Mouse (Mus musculus): Measurements from ENCODE around the gene Trim80.
"Not testable (repeated sequence)": the region's sequence is repeated elsewhere in the genome, so short reads cannot be mapped to it uniquely, and the experiment has no call there.

Gene Trim80

DNA sequence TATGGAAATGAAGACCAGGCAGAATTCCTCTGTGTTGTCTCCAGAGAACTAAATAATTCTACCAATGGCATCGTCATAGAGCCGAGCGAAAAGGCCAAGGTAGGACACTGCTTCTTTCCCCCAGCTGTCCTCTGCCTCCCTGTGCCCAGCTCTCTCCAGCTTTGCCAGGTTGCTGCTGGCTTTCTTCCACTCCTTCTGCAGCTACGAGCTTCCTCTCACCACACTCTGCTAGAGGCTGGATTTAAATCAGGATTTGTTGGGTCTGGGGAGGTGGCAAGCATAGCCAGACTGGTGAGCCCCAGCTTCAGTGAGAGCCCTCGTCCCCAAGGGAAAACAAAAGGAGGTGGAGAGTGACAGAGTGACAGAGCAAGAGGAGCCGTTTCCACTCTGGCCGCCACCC is 11.0 kb upstream of the Trim80 start:
- no peak for DNase-seq

DNA sequence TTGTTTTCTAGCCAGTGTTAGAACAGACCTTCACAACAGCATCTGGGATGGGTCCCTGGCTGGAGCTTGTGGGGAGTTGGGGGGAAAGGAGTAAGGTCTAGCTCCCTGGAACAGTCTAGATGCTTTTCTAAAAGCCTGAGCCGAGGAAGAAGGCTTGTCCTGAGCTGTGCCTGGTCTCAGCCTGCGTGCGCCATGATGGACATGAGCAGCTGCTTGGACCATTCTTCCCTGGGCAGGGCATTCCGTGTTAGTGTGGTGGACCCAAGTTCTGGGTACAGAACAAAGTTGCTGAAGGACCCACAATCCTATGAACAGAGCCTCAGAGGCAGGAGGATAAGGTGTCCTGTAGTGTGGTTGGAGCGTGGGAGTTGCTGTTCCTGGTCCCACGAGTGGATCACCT is 9.8 kb upstream of the Trim80 start:
- no peak for DNase-seq

DNA sequence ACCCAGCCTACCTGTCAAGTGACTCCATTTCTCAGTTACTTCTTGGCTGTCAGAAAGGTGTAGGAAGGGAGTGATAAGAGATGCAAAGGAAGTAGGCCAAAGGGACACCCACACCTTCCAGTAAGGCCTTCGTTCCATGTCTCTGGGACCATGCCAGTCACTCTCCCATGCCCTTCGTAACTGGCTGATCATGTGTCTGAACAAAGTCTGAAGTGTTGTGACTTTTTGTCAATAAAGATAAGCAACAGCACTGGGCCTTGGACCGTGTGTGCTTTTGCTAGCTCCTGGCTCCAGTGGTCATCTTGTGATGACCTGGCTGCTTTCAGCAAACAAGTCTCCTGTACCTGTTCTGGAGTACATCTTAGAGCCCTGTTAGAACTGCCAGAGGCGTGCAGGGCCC is 7.5 kb upstream of the Trim80 start:
- DNase-seq, result no peak

DNA sequence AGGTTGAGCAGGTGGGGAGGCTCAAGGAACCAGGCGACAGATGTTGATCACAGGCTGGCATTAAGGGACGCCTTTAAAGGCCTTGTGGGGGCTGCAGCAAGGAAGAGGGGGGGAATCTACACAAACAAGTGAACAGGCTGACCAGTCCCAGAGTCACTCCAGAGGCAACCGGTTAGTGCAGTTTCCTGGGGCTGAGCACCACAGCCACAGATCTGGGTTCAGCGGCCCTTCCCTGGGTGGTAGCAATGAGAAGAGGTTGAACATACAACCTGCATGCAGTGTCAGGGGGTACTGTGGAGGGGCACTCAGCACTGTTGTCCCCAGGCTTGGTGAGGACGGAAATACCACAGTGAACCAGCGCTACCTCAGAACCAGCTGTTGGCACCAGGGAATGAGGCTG is 7.0 kb upstream of the Trim80 start:
- DNase-seq, result no peak

DNA sequence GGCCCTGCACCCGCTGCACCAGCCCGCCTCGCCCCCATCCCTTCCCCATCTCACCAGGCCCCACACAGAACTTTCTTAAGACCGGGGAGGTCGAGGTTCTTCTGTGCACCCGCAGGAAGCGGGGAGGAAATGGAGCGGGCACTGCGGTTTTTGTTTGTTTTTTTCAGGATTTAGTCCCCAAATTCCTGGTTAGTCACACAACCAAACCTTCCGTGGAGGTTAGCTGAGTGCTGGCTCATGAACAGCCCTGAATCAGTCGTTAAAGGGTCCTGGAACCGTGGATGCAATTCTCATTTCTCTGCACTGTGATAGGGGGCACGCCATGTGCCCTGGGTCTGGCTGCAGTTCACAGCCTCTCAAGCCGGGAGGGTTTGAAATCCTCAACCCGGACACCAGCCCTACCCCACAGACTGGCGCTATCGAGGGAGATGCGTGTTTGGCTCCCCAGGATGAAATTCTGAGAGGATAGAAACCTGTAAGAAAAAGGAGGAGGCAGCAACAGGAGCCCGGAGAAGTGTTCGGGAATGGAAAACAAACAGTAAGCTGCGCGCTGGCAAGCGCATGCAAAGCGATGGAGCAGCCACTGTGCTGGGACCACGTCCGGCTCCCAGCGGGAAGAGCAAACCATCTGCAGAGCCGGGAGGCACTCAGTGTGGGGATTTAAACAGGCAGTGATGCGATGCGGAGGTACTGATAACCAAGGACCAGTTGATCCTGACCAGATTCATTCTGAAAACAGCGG is 4.6 kb upstream of the Trim80 start:
- DNase-seq, result peak; percentile 36

DNA sequence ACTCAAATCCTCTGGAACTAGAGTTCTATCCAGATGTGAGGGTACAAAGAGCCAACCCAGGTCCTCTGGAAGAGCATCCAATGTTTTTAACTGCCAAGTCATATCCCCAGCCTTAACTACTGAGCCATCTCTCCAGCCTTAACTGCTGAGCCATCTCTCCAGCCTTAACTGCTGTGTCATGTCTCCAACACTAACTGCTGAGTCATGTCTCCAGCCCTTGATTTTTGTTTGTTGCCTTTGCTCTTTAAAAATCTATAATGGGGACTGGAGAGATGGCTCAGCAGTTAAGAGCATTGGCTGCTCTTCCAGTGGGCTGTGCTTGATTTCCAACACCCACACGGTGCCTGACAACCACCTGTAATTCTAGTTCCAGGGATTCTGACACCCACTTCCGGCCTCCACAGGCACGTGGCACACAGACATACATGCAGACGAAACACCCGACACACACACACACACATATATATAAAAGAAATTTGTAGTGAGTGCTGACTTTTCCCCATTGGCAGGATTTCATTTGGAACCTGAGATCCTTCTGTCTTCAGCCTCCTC is 2.7 kb upstream of the Trim80 start:
- no peak for DNase-seq

DNA sequence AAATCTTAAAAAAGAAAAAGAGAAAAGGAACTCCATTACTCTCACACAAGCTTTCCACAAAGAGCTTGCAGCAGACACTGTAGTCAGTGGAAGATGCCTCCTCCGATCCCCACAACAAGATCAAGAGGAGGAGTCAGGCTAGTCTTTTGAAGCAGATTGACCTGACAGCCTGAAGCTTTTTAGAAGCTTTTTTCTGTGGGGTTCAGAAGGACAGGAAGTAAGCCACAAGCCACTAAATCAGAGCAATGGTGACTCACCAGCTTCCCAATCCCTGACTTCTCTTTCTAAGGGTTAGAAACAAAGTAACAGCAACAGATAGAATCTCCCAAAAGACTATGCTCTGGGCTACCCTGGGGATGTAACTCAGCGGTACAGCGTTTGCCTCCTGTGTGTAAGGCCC is 1.0 kb upstream of the Trim80 start:
- no peak for DNase-seq

DNA sequence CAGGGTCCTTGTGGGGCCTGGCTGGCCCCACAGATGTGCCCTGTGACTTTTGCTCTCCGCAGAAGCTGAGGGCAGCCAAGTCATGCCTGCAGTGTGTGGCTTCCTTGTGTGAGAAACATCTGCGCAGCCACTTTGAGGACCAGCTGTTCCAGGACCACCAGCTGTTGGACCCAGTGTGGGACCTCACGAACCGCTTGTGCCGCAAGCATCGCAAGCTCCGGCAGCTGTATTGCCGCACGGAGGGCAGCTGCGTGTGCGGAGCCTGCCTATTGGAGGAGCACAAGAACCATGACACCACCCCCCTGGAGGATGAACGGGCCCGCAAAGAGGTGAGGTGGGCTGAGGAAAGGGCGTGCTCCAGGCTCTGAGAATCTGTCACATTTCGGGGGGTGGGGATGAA is 1.1 kb downstream of the Trim80 start:
- DNase-seq, result peak; percentile 16

DNA sequence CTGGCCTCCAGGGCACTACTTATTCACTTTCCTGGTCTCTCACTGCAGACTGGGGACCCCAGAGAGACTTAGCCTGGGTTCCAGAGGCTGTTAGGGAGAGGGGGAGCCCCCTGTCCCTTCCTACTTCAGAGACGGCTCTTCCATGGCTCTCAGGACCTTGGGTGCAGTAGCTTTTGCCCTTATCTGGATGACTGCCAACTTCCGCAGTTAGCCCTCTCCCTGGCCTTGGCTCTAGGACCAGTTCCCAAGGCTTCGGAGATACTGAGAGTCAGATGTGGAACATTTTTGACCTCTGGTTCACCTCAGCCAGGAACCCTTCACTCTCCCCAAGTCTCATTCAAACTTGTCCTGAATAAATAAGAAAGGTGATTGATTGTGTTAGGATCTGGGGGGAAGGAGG is 6.6 kb downstream of the Trim80 start:
- no peak for DNase-seq

DNA sequence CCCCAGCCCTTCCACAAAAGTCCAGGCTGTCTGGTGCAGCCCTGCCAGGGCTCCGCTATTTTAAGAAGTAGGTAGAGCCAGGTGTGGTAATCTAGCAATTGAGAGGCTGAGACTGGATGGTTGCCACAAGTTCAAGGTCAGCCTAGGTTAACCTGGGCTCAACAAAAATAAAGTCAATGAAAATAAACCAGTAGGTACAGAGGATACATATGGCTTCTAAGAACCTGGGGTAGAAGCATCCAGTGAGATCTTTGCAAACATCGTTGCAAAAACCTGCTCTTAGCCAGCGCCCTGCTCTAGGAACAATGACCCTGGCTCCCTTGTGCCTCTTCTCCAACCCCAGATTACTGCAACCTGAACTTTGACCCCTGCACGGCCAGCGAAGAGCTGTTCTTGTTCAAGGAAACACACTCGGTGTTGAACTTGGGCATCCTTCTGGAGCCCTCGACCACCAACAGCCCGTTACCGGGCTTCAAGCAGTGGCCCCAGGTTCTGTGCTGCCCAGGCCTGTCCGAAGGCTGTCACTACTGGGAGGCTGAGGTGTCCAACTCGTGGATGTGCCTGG is 7.1 kb downstream of the Trim80 start:
- no peak for DNase-seq

DNA sequence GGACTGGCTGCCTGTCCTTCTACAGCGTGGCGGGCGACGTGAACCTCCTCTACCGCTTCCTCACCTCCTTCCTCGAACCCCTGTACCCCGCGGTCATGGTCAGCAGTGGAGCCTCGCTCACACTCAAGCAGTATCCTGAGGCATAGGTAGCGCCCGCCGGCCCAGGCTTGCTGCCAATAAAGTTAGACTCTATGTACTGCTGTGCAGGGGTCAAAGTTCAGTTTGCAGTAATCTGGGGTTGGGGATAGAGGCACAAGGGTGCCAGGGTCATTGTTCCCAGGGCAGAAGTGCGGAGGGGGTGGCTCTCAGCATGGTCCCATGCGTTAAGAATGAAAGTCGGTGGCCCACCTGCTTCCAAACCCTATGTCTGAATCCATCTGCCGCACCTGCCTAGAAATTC is 7.7 kb downstream of the Trim80 start:
- no peak for DNase-seq

DNA sequence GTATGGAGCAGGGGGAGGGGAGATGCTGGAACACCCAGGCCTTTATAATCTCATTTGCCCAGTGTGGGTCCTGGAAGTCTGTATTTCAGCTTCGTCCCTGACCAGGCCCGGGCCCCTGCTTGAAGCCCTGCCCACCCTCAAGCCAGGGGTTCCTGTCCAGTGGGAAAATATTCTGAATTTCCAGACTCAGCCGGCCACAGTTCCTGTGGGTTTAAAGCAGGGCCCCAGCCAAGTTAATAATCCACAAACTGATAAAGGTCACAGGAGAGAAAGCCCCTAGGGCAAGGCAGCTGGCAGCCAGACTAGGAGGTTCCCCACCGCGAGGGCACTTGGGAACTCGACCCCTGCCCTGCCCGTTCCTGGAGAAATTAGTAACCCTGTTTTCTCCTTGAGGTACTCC is 8.7 kb downstream of the Trim80 start:
- no peak for DNase-seq

DNA sequence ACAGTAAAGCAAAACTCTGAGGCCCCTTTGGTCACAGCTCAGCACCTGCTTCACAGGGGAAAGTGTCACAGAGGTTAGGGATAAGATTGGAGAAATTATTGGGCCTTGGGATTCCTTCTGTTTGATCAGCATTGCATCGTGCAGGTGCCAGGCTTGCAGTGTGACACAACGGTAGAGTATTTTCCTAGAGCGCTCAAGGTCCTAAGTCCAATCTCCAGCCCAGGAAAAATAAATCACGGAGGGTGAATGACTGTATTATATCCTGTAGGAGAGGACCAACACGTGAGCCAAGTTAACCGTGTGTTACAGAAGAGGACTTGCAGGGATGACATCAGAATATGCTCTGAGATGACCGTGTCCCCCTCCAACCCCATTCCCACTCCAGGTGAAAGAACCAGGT is 9.8 kb downstream of the Trim80 start:
- DNase-seq, result no peak

DNA sequence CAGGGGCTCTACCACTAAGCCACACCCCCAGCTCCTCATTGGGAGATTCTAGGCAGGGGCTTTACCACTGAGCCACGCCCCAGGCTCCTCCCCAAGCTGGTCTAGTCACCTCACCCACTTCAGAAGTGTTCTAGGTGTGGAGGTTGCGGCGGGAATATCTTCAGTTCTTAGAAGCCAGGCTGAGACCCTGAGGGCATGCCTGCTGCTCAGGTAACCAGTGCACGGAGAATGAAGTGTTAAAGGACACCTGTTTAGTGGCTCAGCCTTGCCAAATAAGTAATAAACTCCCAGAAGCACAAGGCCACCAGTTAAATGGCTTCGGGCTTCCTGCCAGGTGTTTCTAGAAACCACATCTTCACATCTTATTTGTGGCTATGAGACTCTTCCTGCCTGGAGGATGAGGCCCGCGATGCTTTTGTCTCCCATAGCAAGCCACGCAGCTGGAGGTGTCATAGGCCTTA is 11.5 kb downstream of the Trim80 start:
- DNase-seq, result no peak

DNA sequence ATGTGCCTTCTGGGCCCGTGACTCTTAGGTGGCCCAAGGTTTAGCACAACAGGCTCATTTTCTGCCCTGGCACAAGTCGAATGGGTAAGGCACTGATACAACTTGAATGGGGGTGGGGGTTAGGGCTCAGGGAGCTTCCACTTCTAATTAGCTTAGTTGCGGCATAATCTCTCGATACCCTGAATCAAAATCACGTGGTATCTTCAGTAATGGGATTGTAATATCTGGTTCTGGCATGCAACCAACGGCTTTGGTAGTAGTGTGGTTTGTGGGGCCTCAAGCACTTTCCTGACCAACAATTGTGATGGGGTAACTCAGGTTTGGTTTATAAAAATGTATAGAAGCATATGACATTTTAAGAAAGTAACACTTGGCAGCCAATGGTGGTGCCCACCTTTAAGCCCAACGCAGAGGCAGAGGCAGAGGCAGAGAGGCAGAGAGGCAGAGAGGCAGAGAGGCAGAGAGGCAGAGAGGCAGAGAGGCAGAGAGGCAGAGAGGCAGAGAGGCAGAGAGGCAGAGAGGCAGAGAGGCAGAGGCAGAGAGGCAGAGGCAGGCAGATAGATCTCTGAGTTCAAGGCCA is 12.0 kb downstream of the Trim80 start:
- DNase-seq, result no peak

DNA sequence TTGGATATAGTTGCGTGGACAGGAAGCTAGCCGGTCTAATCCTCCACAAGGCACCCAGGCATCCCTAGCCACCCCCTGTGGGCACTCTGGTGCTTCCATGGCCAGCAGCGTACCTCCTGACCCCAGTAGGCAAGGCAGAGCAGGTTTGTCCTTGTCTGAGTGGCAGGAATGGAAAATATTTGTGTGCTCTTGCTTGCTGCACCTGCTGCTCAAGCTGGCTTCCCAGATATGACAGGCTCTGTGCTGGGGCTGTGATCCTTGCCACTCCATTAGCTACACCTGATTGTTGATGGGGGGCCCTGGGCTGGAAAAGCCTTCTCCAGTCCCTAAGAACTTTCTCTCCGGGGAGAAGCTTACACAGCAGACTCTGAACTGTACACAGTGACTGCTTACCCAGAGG is 13.0 kb downstream of the Trim80 start:
- DNase-seq, result no peak

DNA sequence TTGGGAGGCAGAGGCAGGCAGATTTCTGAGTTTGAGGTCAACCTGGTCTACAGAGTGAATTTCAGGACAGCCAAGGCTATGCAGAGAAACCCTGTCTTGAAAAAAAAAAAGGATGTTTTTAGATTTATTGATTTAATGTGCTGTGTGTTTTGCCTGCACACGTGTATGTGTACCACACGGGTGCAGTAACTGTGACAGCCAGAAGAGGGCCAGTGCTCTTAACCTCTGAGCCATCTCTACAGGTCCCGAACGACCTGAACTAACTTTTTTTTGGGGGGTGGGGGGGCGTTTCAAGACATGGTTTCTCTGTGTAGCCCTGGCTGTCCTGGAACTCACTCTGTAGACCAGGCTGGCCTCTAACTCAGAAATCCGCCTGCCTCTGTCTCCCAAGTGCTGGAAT is 14.5 kb downstream of the Trim80 start:
- DNase-seq, result not testable (repeated sequence)

DNA sequence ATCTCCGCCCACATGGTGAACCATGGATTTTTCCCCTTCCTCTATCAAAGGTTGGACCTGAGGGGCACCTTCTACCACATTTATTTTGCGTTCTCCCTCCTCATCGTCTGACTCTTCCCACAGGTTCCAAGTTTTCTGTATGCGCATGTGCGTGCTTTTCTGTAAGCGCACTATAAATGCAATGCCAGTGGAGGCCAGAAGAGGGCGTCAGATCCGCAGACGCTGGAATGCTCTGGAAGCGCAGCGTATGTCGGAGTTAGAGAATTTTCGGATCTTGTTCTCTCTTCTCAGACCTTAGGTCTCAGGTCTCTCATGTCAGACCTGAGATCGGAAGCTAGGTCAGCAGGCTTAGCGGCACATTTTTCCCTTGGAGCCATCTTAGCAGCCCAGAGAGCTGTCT is 15.3 kb downstream of the Trim80 start:
- DNase-seq, result no peak

DNA sequence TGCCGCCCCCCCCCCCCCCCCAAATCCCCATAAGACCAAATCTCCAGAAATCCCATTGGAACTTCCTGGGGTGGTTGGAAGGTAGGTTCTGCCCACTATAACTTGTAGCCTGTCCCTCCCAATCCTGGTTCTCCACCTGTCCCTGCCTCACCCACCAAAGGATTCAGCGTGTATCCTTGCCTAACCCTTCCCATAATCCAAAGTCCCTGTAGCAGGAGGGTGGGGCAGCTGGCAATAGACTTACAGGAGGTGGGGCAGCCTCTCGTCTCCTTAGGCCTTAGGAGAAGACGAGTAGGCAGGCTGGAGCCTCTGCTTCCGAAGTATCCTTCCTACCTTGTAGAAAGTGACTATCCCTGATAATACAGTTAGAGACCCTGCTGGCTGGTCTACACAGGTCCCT is 15.8 kb downstream of the Trim80 start:
- no peak for DNase-seq

DNA sequence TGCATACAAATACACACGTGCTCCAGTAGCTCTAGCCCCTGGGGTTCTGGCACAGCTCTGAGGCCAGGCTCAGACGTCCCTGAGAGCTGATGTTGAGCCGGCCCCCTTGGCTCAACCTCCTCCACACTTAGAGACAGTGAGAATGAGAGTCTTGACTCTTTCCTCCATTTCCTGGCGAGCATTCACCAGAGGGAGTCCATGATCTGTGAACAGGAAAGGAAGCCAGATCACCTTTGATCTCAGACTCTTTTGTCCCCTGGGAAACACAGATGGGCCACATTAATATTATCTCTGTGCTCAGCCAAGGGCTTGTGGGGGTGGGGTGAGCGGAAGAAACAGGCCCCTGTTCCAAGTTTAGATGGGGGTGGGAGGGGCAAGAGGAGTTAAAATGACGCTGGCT is 17.1 kb downstream of the Trim80 start:
- DNase-seq, result peak; percentile 32

DNA sequence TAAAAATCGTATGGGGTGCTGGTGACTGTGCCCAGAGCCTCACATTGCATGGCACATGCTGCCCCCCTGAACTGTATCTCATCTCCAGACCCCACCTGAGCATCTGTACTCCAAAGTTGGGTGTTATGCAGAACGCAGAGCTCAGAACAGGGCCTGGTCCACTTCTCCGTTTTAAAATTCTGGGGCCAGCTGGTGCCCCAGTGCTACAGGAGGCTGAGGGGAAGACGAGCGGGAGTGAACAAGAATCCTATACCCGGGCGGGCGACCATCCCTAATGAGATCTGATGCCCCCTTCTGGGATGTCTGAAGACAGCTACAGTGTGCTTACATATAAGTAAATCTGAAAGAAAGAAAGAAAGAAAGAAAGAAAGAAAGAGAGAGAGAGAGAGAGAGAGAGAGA is 20.6 kb downstream of the Trim80 start:
- no peak for DNase-seq

DNA sequence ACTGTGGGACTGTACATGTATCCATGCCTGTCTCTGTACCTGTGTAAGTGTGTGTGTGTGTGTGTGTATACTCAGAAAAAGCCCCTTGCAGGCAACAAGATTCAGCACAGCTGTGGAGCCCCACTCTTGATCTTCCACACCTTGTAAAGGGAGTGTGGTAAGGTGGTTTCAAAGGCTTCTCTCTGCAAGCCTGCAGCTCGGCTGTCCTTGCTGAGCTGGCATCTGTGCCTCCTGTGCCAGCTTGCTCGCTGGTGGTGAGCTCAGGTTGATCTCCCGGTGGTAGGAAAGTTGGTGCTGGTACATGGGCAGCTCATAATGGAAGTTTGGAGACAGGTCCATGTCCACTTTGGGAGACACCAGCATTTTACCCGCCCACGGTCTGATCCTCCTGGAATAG is 21.5 kb downstream of the Trim80 start:
- DNase-seq, result no peak

DNA sequence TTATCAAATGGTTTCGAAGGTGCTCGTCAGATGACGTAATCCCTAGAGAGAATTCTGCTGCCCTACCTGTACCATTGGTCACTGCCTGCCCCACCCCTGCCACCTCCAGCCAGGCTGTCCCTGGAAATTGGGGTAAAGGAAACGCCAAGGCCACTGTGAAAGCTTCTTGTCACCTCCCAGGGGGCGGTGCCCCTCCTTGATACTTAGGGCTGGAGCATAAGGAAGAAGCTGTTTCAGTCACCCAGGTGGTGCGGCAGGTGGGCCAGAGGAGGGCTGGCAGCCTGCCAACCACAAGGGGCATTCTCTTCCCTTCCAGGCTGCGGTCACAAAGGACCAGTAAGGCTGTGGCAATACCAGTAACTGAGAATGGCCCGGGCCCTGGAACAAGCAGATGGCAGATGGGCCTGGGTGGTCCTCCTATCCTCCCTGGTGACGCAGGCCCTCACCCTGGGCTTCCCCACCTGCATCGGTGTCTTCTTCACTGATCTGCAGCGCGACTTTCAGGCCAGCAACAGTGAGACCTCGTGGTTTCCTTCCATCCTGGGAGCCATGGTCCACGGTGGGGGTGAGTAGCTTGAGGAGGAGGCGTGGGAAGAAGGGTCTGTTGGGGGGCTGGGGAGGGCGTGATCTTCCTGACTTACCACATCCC is 22.0 kb downstream of the Trim80 start, which contains the start of gene Slc16a5:
TSS of gene Slc16a5 (plus strand) at position 232 of the 649 bp plus-strand sequence.
- DNase-seq, result no peak

DNA sequence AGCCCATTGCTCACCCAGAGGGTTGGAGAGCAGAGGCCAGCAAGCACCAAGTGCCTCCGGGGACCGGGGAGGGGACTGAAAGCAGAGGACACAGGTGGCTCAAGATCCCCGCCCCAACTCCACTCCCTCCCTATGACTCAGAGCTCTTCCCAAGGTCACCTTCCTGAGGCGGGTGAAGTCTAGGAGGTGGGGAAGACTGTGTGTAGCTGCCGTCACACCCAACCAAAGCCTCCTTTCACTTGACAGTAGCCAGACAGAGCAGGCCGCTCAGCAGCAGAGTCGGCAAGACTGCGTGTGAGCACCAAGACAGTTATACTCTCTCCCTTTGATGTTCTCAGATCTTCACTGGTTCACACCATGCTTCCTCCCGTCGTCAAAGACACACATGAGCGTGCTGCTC is 23.1 kb downstream of the Trim80 start:
- no peak for DNase-seq

All from lung, postnatal 10 days (tissue).